In the genomic region with DNA sequence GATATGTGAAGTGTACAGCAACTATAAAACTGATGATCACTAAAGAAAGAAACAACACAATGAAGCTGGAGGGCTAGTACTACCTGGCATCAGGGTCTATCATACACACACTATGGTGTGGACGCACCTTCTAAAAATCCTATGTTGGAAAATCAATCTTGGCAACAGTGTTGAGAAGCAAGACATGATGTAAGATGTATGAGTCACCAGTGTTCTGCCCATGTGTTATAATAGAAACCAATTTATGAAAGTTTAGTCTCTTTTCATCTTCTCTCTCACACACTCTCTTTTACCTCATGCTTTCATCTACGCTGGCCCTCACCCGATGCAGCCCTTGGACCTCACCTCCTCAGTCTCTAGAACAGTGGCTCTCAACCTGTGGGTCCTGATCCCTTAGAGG, we compare ENCODE assay signal across 28 mouse cellular contexts. TPM values are rescaled to one million over a fixed set of nuclear protein-coding genes. Genes with fewer than 3 reads are reported as not detected.
"Had no signal": no experiment of that assay in that cellular context is flagged by ENCODE, and none has a peak within 500 bp of the region (broad histone marks: within the 10 kb centered on the region; RNA-seq: fewer than 3 reads in every experiment).

No protein-coding gene starts in this region.

- H3K9ac ChIP-seq: limb, embryonic 12.5 days; limb, embryonic 15.5 days; liver, embryonic 14.5 days; liver, postnatal 0 days; lung, embryonic 14.5 days; neural tube, embryonic 12.5 days had no signal

- H3K27ac ChIP-seq: limb, embryonic 12.5 days; limb, embryonic 15.5 days; liver, embryonic 14.5 days; neural tube, embryonic 12.5 days had no signal

- H3K4me1 ChIP-seq: limb, embryonic 12.5 days; neural tube, embryonic 12.5 days had no signal

- DNase-seq: kidney, adult 18-20 months; kidney, postnatal 4 days; left cerebral cortex, postnatal 4 days; liver, postnatal 0 days; lung, embryonic 14.5 days; lung, postnatal 10 days; lung, postnatal 4 days; midbrain, embryonic 14.5 days; retina, postnatal 1 day; thymus, adult 2 months; thymus, postnatal 14 days; thymus, postnatal 4 days had no signal

- H3K27me3 ChIP-seq: limb, embryonic 12.5 days; limb, embryonic 15.5 days; neural tube, embryonic 12.5 days had no signal

- ATAC-seq: liver, postnatal 0 days had no signal

- H3K4me3 ChIP-seq: limb, embryonic 12.5 days; limb, embryonic 15.5 days; neural tube, embryonic 12.5 days had no signal

- H3K4me2 ChIP-seq: limb, embryonic 12.5 days; limb, embryonic 15.5 days; liver, embryonic 11.5 days; lung, embryonic 14.5 days; midbrain, embryonic 11.5 days; neural tube, embryonic 12.5 days had no signal

- H3K9me3 ChIP-seq: limb, embryonic 12.5 days; limb, embryonic 15.5 days; neural tube, embryonic 12.5 days had no signal

RNA-seq across cellular contexts. Expression of a gene that starts 31.6 kb away (rescaled TPM):
- total RNA-seq: layer of hippocampus, adult 18-20 months; layer of hippocampus, postnatal 14 days; left cerebral cortex, adult 8-10 months; left cerebral cortex, postnatal 14 days; left cerebral cortex, postnatal 4 days; megakaryocyte progenitor cell, adult 5-6 weeks; megakaryocyte-erythroid progenitor cell, adult 5-6 weeks; midbrain, postnatal 0 days; neutrophil, adult 5-6 weeks had no signal
- polyA plus RNA-seq: kidney, embryonic 16.5 days; limb, embryonic 12.5 days; limb, embryonic 15.5 days; liver, embryonic 11.5 days; liver, embryonic 14.5 days; lung, embryonic 14.5 days; midbrain, embryonic 11.5 days; midbrain, embryonic 14.5 days; neural tube, embryonic 12.5 days; stomach, embryonic 16.5 days had no signal
